Mouse (Mus musculus) macrophage (primary cell): Measurements from ENCODE around the gene Exoc1. TPM values are rescaled to one million over a fixed set of nuclear protein-coding genes. Genes with fewer than 3 reads are reported as not detected.

Source experiments
- polyA plus RNA-seq: library from polyadenylated mRNA; stranded (reverse); fragments of 250-400 nt; gene quantifications from 3 replicates; pipeline ENCODE4 v1.2.4, GENCODE M21; 2018; ENCODE audit warnings: inconsistent platforms

Gene Exoc1
- polyA plus RNA-seq, 1 experiment from 2014 or later: 69.0 TPM

Other genes starting within 250 kb of the Exoc1 start
- 9.7 to 14.2 TPM (median 11.7 TPM) in 3 replicates for gene Clock, start 224.5 kb upstream of the Exoc1 start, polyA plus RNA-seq
- gene Pdcl2, start 198.2 kb upstream of the Exoc1 start, polyA plus RNA-seq: not detected in 3 replicates
- gene Nmu, start 165.5 kb upstream of the Exoc1 start, polyA plus RNA-seq: not detected in 3 replicates
- gene Gm7271, start 45.3 kb upstream of the Exoc1 start, polyA plus RNA-seq: not detected in 3 replicates
- gene Cep135, start 59.4 kb downstream of the Exoc1 start, polyA plus RNA-seq: 3.5 to 4.4 TPM (median 4.2 TPM) in 3 replicates
- gene C530008M17Rik, start 127.2 kb downstream of the Exoc1 start, polyA plus RNA-seq: 0.03 to 0.19 TPM in 2 of 3 replicates, not detected in the other